Mouse (Mus musculus) adrenal gland, adult 2 months (tissue): ENCODE measurements around the gene Gm10382. TPM values are rescaled to one million over a fixed set of nuclear protein-coding genes. Genes with fewer than 3 reads are reported as not detected.
"Not testable (repeated sequence)": the region's sequence is repeated elsewhere in the genome, so short reads cannot be mapped to it uniquely, and the experiment has no call there.

ENCODE experiments used
- DNase-seq: peaks from one replicate; pipeline ENCODE4 v3.0.0; 2021
- polyA plus RNA-seq: library from polyadenylated mRNA; depleted of rRNA; stranded (reverse); fragments of >200 nt; gene quantifications from 2 replicates; pipeline ENCODE4 v1.2.3, GENCODE M21; 2012
- total RNA-seq, 2 experiments: library from RNA; stranded (reverse); gene quantifications; 2 replicates each; pipeline ENCODE4 v1.2.3; 2021

The Gm10382 gene
- total and polyA plus RNA-seq, 3 experiments = 0.23 to 0.26 (median 0.24) TPM

- DNase-seq = peak; percentile 98
Measured at GRCm38 (mm10) chr5:125392977-125393621, 4.0 kb downstream of the Gm10382 start.

DNA sequence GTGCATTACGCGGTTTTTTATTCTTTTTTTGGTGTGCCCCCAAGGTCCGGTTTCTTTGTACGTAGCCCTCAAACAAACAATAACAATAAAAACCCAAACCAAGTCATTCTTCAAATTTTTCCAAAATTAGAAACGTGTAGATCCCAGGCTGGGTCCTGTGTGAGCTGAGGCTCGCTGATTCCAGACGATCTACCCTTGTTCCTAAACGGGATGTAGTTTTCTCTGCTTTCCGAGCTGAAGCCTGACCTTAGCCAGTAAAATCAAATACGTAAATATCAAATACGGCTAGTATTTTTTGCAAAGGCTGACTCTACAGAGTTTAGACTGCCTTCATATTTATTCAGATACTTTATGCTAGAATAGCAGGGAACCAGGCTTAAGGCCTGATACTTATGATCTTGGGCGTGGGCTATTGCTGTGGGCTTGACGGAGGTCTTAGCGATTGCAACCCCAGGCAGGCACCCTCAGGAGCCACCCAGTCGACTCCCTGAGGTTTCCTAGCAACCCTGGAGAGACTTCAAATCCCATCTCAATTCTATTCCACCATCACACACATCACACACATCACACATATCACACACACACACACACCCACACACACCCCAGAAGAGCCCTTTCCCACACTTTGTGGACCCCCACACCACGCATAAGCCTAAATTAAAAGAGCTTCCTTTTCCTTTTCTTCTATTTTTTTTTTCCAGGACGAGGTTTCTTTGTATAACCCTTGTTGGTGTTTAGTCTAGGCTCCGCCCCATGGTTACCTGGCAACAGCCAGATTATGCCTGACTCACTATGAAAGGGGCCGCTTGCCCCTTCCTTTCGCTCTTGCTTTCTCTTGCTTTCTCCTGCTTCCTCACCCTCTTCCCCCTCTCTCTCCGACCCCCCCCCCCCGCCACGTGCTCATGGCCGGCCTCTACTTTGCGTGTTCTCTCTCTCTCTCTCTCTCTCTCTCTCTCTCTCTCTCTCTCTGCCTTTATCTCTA lies 4.8 kb downstream of the Gm10382 start:
- peak; percentile 90 for DNase-seq

- no peak for DNase-seq
Measured at GRCm38 (mm10) chr5:125395008-125395407, 5.9 kb downstream of the Gm10382 start.

- no peak for DNase-seq
Measured at GRCm38 (mm10) chr5:125400903-125401302, 11.8 kb downstream of the Gm10382 start.

- no peak for DNase-seq
Measured at GRCm38 (mm10) chr5:125402476-125402875, 13.4 kb downstream of the Gm10382 start.

GRCm38 (mm10) chr5:125402991-125403390 lies 13.9 kb downstream of the Gm10382 start:
- no peak for DNase-seq

- DNase-seq = peak; percentile 82
Measured at GRCm38 (mm10) chr5:125403481-125404465, 14.7 kb downstream of the Gm10382 start.

DNA sequence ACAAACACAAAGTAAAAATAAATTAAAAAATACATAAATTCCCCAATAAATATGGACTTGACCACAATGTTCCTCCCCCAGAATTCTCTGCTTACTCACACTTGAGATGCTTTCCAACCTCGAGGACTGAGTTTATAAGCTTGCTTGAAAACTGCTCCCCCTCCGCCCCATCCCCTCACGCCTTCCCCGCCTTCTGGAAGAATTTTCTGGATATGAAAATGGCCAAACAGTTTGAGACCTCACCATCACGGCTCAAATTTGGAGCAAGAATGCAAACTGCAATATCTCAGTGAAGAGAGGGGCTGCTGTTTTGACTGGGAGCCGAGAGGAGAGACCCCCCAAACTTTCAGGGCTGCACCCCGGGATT lies 15.4 kb downstream of the Gm10382 start:
- DNase-seq = no peak

DNA sequence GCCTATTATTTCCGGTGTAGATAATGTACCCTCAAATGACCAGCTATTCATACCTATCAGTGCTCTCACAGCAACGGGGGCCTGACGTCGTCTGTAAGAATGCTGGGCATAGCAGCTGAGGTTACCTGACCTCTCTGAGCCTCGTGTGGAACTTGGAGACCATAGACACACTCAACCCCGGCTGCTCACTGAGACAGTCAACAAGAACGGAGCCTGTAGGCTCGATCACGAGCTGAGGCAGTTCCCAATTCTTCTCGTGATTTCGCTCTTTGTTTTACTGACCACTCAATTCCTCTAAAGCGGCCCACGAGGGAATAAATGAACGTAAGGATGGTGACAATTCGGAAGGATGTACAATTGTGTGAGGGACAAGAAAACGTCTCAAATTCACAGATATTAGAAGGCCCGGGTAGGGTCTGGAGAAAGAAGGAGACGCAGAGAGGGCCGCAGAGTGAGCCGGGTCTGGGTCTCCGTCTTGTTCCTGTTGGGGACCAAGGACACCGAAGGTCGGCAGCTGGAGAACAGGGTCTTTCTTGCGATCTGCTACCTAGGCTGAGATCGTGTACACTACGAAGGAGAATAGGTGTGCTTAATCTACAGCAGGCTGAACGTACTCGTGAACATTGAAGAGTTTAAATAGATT lies 15.9 kb downstream of the Gm10382 start:
- DNase-seq = peak; percentile 77

DNA sequence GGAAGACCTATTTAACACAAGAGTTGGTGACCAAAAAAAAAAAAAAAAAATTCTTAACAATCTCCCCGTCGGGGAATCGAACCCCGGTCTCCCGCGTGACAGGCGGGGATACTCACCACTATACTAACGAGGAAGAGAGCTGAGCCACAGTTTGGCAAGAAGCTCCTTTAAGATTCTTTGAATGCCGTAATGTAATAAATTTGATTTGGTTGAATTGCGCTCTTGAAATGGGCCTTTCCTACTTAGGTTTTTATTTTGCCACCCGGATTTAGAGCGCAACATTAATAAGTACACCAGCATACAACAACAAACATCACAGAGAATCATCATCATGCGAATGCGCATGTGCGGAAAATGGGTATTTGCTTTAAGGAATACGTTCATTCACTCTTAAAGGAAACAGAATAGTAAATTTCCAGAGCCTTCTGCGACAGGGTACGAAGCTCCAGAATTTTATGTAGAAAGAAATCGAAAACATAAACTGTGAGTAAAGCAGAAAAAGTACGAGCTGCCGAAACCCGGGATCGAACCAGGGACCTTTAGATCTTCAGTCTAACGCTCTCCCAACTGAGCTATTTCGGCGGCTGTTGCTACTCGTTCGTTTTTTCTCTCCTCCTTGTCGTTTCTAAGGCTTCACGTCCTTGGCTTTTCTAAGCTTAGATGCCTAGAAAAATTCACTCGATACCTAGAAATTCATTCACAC lies 16.6 kb downstream of the Gm10382 start:
- peak; percentile 90 for DNase-seq

DNA sequence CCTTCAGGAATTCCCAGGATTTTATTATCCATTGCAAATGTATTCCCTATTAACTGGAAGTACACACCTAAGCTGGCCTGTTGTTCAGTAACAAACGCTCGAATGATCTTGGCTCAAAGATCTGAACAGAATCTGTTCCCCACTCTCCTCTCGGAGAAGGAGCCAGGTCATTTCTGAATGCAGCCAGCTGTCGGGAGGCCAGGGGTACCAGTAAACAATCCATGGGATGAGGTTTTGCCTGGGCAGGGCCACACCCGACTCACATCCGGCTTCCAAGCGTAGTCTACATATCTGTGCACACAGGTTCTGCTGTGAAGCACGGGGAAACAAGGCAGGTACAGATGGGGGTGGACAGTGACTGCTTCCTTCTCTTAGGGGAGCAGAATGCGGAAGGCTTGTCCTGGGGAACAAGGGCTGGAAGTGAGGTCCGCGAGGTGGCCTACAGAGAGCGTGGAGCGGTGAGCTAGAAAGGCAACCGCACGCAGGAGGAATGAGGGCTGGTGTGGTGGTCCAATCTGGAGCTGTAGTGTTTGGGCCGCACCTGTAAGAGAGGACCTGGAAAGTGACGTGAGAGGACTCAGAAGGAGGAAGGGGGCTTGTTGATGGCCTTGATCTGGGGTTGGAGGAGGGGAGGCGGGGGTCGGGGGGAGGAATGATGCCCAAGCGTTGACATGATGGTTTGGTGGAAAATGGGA lies 17.3 kb downstream of the Gm10382 start:
- DNase-seq = peak; percentile 80

DNA sequence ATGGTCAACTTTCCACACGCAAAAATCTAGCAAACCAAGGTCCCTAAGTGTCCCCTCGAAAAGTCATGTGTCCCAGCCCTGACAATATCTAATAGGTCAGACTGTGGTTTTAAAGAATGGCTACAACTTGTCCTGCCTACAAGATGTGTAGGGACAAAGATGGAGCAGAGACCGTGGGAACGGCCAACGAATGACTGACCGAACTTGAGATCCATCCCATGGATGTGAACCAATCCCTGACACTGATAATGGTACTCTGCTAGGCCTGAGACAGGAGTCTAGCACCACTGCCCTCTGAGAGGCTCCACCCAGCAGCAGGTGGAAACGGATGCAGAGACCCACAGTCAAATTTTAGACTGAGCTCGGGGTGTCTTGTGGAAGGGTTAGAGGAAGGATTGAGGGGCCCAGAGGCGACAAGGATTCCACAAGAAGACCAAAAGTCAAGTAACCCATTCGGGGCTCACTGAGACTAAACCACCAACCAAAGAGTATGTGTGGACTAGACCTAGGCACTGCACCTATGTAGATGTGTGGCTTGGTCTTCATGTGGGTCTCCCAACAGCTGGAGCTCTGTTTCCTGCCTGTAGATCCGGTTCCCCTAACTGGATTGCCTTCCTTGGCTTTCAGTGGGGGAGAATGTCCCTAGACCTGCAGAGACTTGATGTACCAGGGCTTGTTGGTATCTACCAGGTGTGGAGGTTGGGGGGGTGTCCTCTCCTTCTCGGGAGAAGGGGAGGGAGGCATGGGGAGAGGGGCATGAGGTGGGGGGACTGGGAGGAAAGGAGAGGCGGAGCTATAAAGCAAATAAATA lies 18.1 kb downstream of the Gm10382 start:
- no peak for DNase-seq

DNA sequence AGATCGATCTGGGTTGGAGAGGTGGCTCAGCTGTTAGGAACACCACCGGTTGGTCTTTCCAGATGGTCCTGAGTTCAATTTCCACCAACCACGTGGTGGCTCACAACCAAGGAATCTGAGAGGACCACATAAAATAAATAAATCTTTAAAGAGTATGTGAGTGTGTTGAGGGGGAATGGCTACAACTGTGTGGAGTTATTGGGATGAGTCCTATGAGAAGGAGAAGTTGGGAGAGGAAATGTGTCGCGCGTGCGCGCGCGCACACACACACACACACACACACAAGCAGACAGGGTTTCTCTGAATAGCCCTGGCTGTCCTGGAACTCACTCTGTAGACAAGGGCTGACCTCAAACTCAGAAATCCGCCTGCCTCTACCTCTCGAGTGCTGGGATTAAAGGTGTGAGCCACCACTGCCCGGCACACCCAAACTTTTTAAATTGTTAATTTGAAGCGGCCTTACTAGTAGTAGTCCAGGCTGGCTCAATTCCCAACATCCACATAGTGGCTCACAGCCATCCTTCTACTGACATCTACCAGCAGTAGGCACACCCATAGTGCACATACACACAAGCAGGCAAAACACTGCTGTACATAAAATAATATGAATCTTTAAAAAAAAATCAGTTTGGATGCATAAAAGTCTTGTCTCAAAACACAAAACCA lies 18.9 kb downstream of the Gm10382 start:
- no peak for DNase-seq

DNA sequence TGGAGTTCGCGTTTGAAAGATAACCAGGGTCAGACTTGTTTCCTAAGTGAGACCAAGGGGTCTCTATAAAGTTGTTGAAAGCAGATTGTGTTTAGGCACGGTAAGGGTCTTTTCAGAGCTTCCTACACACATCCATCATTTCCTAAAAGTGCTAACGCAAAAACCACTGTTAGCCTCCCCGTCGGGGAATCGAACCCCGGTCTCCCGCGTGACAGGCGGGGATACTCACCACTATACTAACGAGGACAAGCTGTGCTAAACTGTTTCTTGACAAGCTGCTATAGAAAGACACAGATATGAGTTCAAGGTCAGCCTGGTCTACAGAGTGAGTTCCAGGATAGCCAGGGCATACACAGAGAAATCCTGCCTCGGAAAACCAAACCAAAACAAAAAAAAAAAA lies 19.7 kb downstream of the Gm10382 start:
- DNase-seq = peak; percentile 90

GRCm38 (mm10) chr5:125409348-125410090 lies 20.4 kb downstream of the Gm10382 start:
- peak; percentile 71 for DNase-seq

- DNase-seq = peak; percentile 76
Measured at GRCm38 (mm10) chr5:125411972-125412530, 22.9 kb downstream of the Gm10382 start.

- not testable (repeated sequence) for DNase-seq
Measured at GRCm38 (mm10) chr5:125412536-125412935, 23.4 kb downstream of the Gm10382 start.

DNA sequence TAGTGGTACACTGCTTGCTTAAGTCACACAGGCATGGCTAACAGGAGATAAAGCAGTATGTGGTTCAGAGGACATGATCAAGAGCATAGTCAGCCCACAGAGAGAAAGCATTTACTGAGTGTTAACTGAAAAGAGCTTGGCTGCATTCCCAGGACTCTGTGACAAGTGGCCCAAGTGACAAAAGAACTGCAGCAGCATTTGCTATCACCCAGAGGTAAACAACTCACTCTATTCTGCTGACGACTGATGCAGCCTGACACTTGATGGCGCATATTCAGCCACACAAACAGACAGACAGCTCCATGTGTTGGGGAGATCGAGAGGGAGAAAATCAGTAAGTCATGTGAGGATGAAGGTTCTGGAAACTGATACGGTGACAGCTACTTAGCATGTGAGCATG lies 24.6 kb downstream of the Gm10382 start:
- DNase-seq = no peak
